Mouse (Mus musculus): Measurements from ENCODE around the gene Heatr5a. TPM values are rescaled to one million over a fixed set of nuclear protein-coding genes. Genes with fewer than 3 reads are reported as not detected.

The Heatr5a gene
- polyA plus RNA-seq, 1 experiment from 2014 or later, result 12.7 TPM

DNA sequence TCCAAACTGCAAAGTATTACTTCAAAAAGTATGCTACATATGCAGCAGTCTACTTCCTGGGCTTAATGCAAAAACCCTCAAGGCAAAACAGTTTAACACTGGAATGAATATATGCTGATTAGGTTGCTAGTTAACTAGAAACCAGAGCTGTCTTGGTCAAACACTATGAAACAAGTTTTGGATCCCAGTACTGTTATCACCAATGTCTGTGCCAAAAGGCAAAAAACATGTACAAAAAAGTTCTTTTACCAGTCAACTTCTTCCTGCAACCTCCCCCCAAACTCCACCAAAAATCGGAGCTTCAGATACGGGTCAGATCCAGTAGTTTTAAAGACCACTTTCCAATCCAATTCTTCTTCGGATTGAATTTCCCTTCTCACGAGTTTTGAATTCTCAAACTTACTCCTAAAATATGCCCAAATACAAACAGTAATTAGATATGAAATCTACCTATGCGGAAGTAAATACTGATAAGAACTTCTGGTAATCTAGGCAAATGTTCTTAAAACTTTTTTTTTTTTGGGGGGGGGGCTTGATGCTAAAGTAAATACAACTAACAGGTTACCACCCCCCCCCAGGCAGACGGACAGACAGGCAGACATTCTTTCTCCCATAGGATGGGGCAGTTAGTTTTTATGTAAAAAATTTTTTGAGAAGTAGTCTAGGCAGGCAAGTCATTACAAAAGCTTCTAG, 143.0 kb downstream of the Heatr5a start:
- WGBS, result 8% methylated on average over 6 of the region's 6 CpGs
- Histone ChIP-seq H3K27me3 (no peaks in the 10 kb centered on the region), H3K9ac (peak overlapping the region; percentile 87), H3K27ac (replicated peaks) (peak overlapping the region; percentile 98), H3K4me2 (replicated peaks) (peak overlapping the region; percentile 58), H3K4me1 (peaks cover 14% of the 10 kb centered on the region; the same call in 1 of the 2 replicates), H3K9me3 (replicated peaks) (no peaks in the 10 kb centered on the region), H3K4me3 (replicated peaks) (peak overlapping the region; percentile 78), H3K36me3 (0 out of 2 replicates have a peak, but pooled peaks cover 4% of the 10 kb centered on the region)
- no peak for ATAC-seq (ENCODE audit: insufficient number of reproducible peaks, low FRiP score, low TSS enrichment, low read depth)

Other genes starting within 250 kb of the Heatr5a start
- gene Hectd1, start 141.8 kb downstream of the Heatr5a start, polyA plus RNA-seq (2015; fragmentation: Nextera tagmentation; extraction: Ambion mirVana), result 39.8 and 40.7 TPM in 2 replicates
- gene Dtd2, start 35.2 kb upstream of the Heatr5a start, polyA plus RNA-seq (2015; fragmentation: Nextera tagmentation; extraction: Ambion mirVana), result 20.8 and 24.2 TPM in 2 replicates
- not detected in 2 replicates for gene Gpr33, start 56.7 kb upstream of the Heatr5a start, polyA plus RNA-seq (2015; fragmentation: Nextera tagmentation; extraction: Ambion mirVana)
- gene Nubpl, start 126.4 kb upstream of the Heatr5a start, polyA plus RNA-seq (2015; fragmentation: Nextera tagmentation; extraction: Ambion mirVana), result 12.2 and 13.3 TPM in 2 replicates